Comparison of ENCODE assay signal across 30 mouse cellular contexts in genomic region chr1:40785876-40786445, GRCm38 (mm10). TPM values are rescaled to one million over a fixed set of nuclear protein-coding genes. Genes with fewer than 3 reads are reported as not detected.
DNase-seq lines count a peak whose midpoint lies in the region; ATAC-seq and TF ChIP-seq lines count a peak whose summit lies in the region.
"Had no signal": no experiment of that assay in that cellular context is flagged by ENCODE, and none has a peak within 500 bp of the region (broad histone marks: within the 10 kb centered on the region; RNA-seq: fewer than 3 reads in every experiment).

No protein-coding gene starts in this region.

- no peak for TF ChIP-seq POLR2A in small intestine, adult 2 months (IDR thresholded peaks at IDR 0.05; ENCODE audit: low read depth, low read length)

- H3K9ac ChIP-seq in kidney, embryonic 15.5 days, result no peak overlapping the region
- H3K9ac ChIP-seq in midbrain, postnatal 0 days (replicated peaks; ENCODE audit: low read length, poor library complexity, severe bottlenecking), result no peak overlapping the region
- H3K9ac ChIP-seq: embryonic facial prominence, embryonic 15.5 days; forebrain, embryonic 12.5 days; forebrain, postnatal 0 days; heart, embryonic 13.5 days; hindbrain, embryonic 14.5 days; limb, embryonic 15.5 days; liver, embryonic 13.5 days; neural tube, embryonic 13.5 days had no signal

- no peak for ATAC-seq in kidney, embryonic 15.5 days (replicated peaks; ENCODE audit: low FRiP score)
- no peak for ATAC-seq in midbrain, postnatal 0 days (ENCODE audit: low FRiP score)
- ATAC-seq: forebrain, postnatal 0 days; lung, postnatal 0 days; midbrain, embryonic 16.5 days had no signal

- H3K4me3 ChIP-seq in kidney, embryonic 15.5 days (replicated peaks), result no peak overlapping the region
- H3K4me3 ChIP-seq in small intestine, adult 2 months (ENCODE audit: low read depth, low read length), result no peak overlapping the region
- no peak overlapping the region for H3K4me3 ChIP-seq in midbrain, postnatal 0 days (ENCODE audit: low read depth, low read length)
- H3K4me3 ChIP-seq: embryonic facial prominence, embryonic 10.5 days; embryonic facial prominence, embryonic 15.5 days; forebrain, embryonic 12.5 days; heart, embryonic 13.5 days; limb, embryonic 10.5 days; limb, embryonic 15.5 days; liver, embryonic 13.5 days; myocyte; neural tube, embryonic 13.5 days had no signal

- 69% methylated on average over 11 of the region's 11 CpGs for WGBS in kidney, embryonic 15.5 days
- WGBS in small intestine, adult 2 months, result 45% methylated on average over 11 of the region's 11 CpGs
- 91% methylated on average over 11 of the region's 11 CpGs for WGBS in midbrain, postnatal 0 days

- no peak overlapping the region for H3K4me2 ChIP-seq in kidney, embryonic 15.5 days
- no peak overlapping the region for H3K4me2 ChIP-seq in midbrain, postnatal 0 days (ENCODE audit: low read depth, low read length, poor library complexity, severe bottlenecking)
- H3K4me2 ChIP-seq: embryonic facial prominence, embryonic 15.5 days; forebrain, embryonic 12.5 days; heart, embryonic 13.5 days; hindbrain, embryonic 14.5 days; limb, embryonic 15.5 days; liver, embryonic 13.5 days; midbrain, embryonic 11.5 days; neural tube, embryonic 13.5 days had no signal

- no peaks in the 10 kb centered on the region for H3K9me3 ChIP-seq in kidney, embryonic 15.5 days (replicated peaks)
- H3K9me3 ChIP-seq in midbrain, postnatal 0 days (ENCODE audit: low read length), result no peaks in the 10 kb centered on the region
- H3K9me3 ChIP-seq: embryonic facial prominence, embryonic 10.5 days; embryonic facial prominence, embryonic 15.5 days; forebrain, embryonic 12.5 days; heart, embryonic 13.5 days; limb, embryonic 10.5 days; limb, embryonic 15.5 days; liver, embryonic 13.5 days; neural tube, embryonic 13.5 days had no signal

- peak; percentile 59 for DNase-seq in kidney, adult 18-20 months
- peak; percentile 83 to 89 for DNase-seq in kidney, adult 8-10 months
- DNase-seq in kidney, postnatal 10 days, result peak; percentile 30
- DNase-seq in left cerebral cortex, adult 8-10 months (ENCODE audit: low spot score in 2 of 2), result no peak
- no peak for DNase-seq in midbrain, postnatal 0 days (ENCODE audit: low spot score)
- DNase-seq: adrenal gland, adult 8-10 months; B cell, adult 2 months; cerebellum, adult 8-10 months; cerebellum, postnatal 25 days; forebrain, postnatal 0 days; gastrocnemius, postnatal 10 days; heart, postnatal 10 days; layer of hippocampus, postnatal 36 days; liver, embryonic 13.5 days; thymus, postnatal 14 days had no signal

- TF ChIP-seq CTCF in small intestine, adult 2 months (IDR thresholded peaks at IDR 0.05; ENCODE audit: extremely low read depth, insufficient read length, insufficient replicate concordance, low read depth, low read length), result no peak
- no peak for TF ChIP-seq CTCF in midbrain, postnatal 0 days (IDR thresholded peaks at IDR 0.05)

- no peak overlapping the region for H3K27ac ChIP-seq in kidney, embryonic 15.5 days
- H3K27ac ChIP-seq in small intestine, adult 2 months (ENCODE audit: insufficient read depth, low read depth, low read length), result peak overlapping the region; percentile 52; the same call in 1 of the 2 replicates
- no peak overlapping the region for H3K27ac ChIP-seq in midbrain, postnatal 0 days (ENCODE audit: low read depth, low read length)
- H3K27ac ChIP-seq: embryonic facial prominence, embryonic 10.5 days; embryonic facial prominence, embryonic 15.5 days; forebrain, embryonic 12.5 days; heart, embryonic 13.5 days; hindbrain, embryonic 14.5 days; limb, embryonic 10.5 days; limb, embryonic 15.5 days; liver, embryonic 13.5 days; neural tube, embryonic 13.5 days had no signal

- no peaks in the 10 kb centered on the region for H3K27me3 ChIP-seq in kidney, embryonic 15.5 days
- no peaks in the 10 kb centered on the region for H3K27me3 ChIP-seq in small intestine, adult 2 months (ENCODE audit: control insufficient read depth, insufficient read depth, low read length)
- no peaks in the 10 kb centered on the region for H3K27me3 ChIP-seq in midbrain, postnatal 0 days (ENCODE audit: insufficient read depth, low read length)
- H3K27me3 ChIP-seq: embryonic facial prominence, embryonic 15.5 days; forebrain, embryonic 12.5 days; heart, embryonic 13.5 days; limb, embryonic 15.5 days; liver, embryonic 13.5 days; neural tube, embryonic 13.5 days had no signal

- peaks cover 1% of the 10 kb centered on the region for H3K4me1 ChIP-seq in kidney, embryonic 15.5 days
- peaks cover 4% of the 10 kb centered on the region; the same call in 1 of the 2 replicates for H3K4me1 ChIP-seq in small intestine, adult 2 months (ENCODE audit: control insufficient read depth, insufficient read depth, insufficient read length, low read length)
- H3K4me1 ChIP-seq in midbrain, postnatal 0 days (ENCODE audit: insufficient read depth, low read length), result peaks cover 8% of the 10 kb centered on the region; the same call in 1 of the 2 replicates
- H3K4me1 ChIP-seq: limb, embryonic 15.5 days had no signal

- H3K36me3 ChIP-seq in kidney, embryonic 15.5 days, result no peaks in the 10 kb centered on the region
- peaks cover 24% of the 10 kb centered on the region for H3K36me3 ChIP-seq in small intestine, adult 2 months (ENCODE audit: control insufficient read depth, insufficient read depth, low read length)
- peaks cover 16% of the 10 kb centered on the region; the same call in 1 of the 2 replicates for H3K36me3 ChIP-seq in midbrain, postnatal 0 days (ENCODE audit: insufficient read depth, low read length)
- H3K36me3 ChIP-seq: embryonic facial prominence, embryonic 10.5 days; forebrain, embryonic 12.5 days; limb, embryonic 10.5 days; liver, embryonic 13.5 days had no signal

RNA-seq across cellular contexts. Expression of gene Mfsd9, which starts 4.5 kb away (rescaled TPM):
- polyA plus RNA-seq in kidney, embryonic 15.5 days (2015; fragmentation: Nextera tagmentation; extraction: Ambion mirVana), result 3.9 and 5.1 TPM in 2 replicates
- 6.7 and 14.0 TPM in 2 replicates for polyA plus RNA-seq in small intestine, adult 2 months (2012; rRNA removed)
- 1 to 10 TPM; 4.1 to 4.7 (median 4.3) TPM for total RNA-seq in left cerebral cortex, adult 8-10 months (2022)
- total RNA-seq in midbrain, postnatal 0 days (2014; rRNA removed), result 9.2 and 9.3 TPM in 2 replicates
- polyA plus RNA-seq in midbrain, postnatal 0 days (2015; fragmentation: Nextera tagmentation; extraction: Ambion mirVana), result 5.5 and 5.8 TPM in 2 replicates

RNA-seq across cellular contexts. Expression of gene Tmem182, which starts 19.4 kb away (rescaled TPM):
- polyA plus RNA-seq in kidney, embryonic 15.5 days (2015; fragmentation: Nextera tagmentation; extraction: Ambion mirVana), result 1.2 and 1.5 TPM in 2 replicates
- polyA plus RNA-seq in small intestine, adult 2 months (2012; rRNA removed), result not detected in 2 replicates
- total RNA-seq in left cerebral cortex, adult 8-10 months (2022), result under 1 TPM; 0.21 to 0.70 (median 0.29) TPM
- 0.05 and 0.24 TPM in 2 replicates for total RNA-seq in midbrain, postnatal 0 days (2014; rRNA removed)
- polyA plus RNA-seq in midbrain, postnatal 0 days (2015; fragmentation: Nextera tagmentation; extraction: Ambion mirVana), result 0.20 and 0.21 TPM in 2 replicates
- total RNA-seq: hematopoietic stem cell, adult 5-6 weeks had no signal
- polyA plus RNA-seq: embryonic facial prominence, embryonic 10.5 days; hindbrain, embryonic 14.5 days; midbrain, embryonic 11.5 days had no signal

Comparison
In these comparisons a context has a peak if more than half of its experiments do, and no peak if none do; other contexts are left out.
1. DNase-seq: peak in kidney, adult 18-20 months (single experiment), kidney, adult 8-10 months (2 of 2) and kidney, postnatal 10 days (single experiment); none in left cerebral cortex, adult 8-10 months (0 of 2) and midbrain, postnatal 0 days (single experiment).